In genomic region chr4:45765121-45765564, GRCm38 (mm10) we compare ENCODE assay signal across 10 mouse cellular contexts. TPM values are rescaled to one million over a fixed set of nuclear protein-coding genes. Genes with fewer than 3 reads are reported as not detected.
DNase-seq lines count a peak whose midpoint lies in the region; ATAC-seq lines count a peak whose summit lies in the region.
"Had no signal": no experiment of that assay in that cellular context is flagged by ENCODE, and none has a peak within 500 bp of the region (broad histone marks: within the 10 kb centered on the region; RNA-seq: fewer than 3 reads in every experiment).

No protein-coding gene starts in this region.

- peaks cover 79% of the 10 kb centered on the region for H3K4me1 ChIP-seq in heart, embryonic 13.5 days
- peaks cover 58% of the 10 kb centered on the region for H3K4me1 ChIP-seq in hindbrain, embryonic 12.5 days
- peaks cover 62% of the 10 kb centered on the region for H3K4me1 ChIP-seq in midbrain, embryonic 14.5 days (ENCODE audit: control insufficient read depth, insufficient read depth, low read length)

- no peaks in the 10 kb centered on the region for H3K36me3 ChIP-seq in heart, embryonic 13.5 days
- H3K36me3 ChIP-seq in hindbrain, embryonic 12.5 days, result no peaks in the 10 kb centered on the region
- no peaks in the 10 kb centered on the region for H3K36me3 ChIP-seq in midbrain, embryonic 14.5 days (ENCODE audit: control insufficient read depth, insufficient read depth, low read length)

- H3K4me2 ChIP-seq in heart, embryonic 13.5 days, result peak overlapping the region; percentile 62
- H3K4me2 ChIP-seq in hindbrain, embryonic 12.5 days (replicated peaks), result peak overlapping the region; percentile 40
- peak overlapping the region; percentile 45 for H3K4me2 ChIP-seq in midbrain, embryonic 14.5 days (ENCODE audit: low read length)

- H3K9me3 ChIP-seq in heart, embryonic 13.5 days, result no peaks in the 10 kb centered on the region
- H3K9me3 ChIP-seq in hindbrain, embryonic 12.5 days (replicated peaks), result 0 out of 2 replicates have a peak, but pooled peaks cover 2% of the 10 kb centered on the region
- H3K9me3 ChIP-seq in midbrain, embryonic 14.5 days (ENCODE audit: control insufficient read depth, low read length), result no peaks in the 10 kb centered on the region

- no peak overlapping the region for H3K4me3 ChIP-seq in heart, embryonic 13.5 days
- H3K4me3 ChIP-seq in hindbrain, embryonic 12.5 days, result no peak overlapping the region
- no peak overlapping the region for H3K4me3 ChIP-seq in midbrain, embryonic 14.5 days (replicated peaks; ENCODE audit: low read depth, low read length)
- H3K4me3 ChIP-seq: erythroblast, embryonic 14.5 days had no signal

- intact Hi-C loops in heart, postnatal 14 days (cut with DNase I), result loop anchor here (5.0 kb wide), 1 partner anchor 233 kb away; the partner anchor contains the start of gene Shb
- intact Hi-C loops in left cerebral cortex, postnatal 14 days (cut with DNase I), result no loop called here

- ATAC-seq in heart, embryonic 13.5 days (ENCODE audit: extremely low read depth, insufficient number of reproducible peaks, low FRiP score, low TSS enrichment), result no peak
- peak; percentile 36 for ATAC-seq in hindbrain, embryonic 12.5 days (ENCODE audit: low FRiP score)
- no peak for ATAC-seq in midbrain, embryonic 14.5 days (ENCODE audit: low FRiP score, low TSS enrichment)

- DNase-seq in heart, postnatal 14 days, result no peak
- peak; percentile 35 for DNase-seq in R1 (ENCODE audit: low read depth, low spot score)
- DNase-seq in midbrain, embryonic 14.5 days, result peak; percentile 64
- DNase-seq in ovary, postnatal 36 days (ENCODE audit: low spot score), result no peak
- no peak for DNase-seq in layer of hippocampus, postnatal 25 days (ENCODE audit: extremely low spot score in 1 of 2, low spot score in 1 of 2)
- no peak for DNase-seq in left cerebral cortex, postnatal 14 days (ENCODE audit: low spot score in 2 of 2)
- DNase-seq: kidney, postnatal 36 days had no signal

- peak overlapping the region; percentile 12 for H3K9ac ChIP-seq in heart, embryonic 13.5 days
- peak overlapping the region; percentile 47 for H3K9ac ChIP-seq in hindbrain, embryonic 12.5 days
- peak overlapping the region; percentile 36 for H3K9ac ChIP-seq in midbrain, embryonic 14.5 days (replicated peaks; ENCODE audit: low read length)

- H3K27ac ChIP-seq in heart, embryonic 13.5 days (replicated peaks), result no peak overlapping the region; the same call in 1 of the 2 replicates
- H3K27ac ChIP-seq in hindbrain, embryonic 12.5 days, result peak overlapping the region; percentile 87
- H3K27ac ChIP-seq in midbrain, embryonic 14.5 days (replicated peaks; ENCODE audit: low read depth, low read length), result peak overlapping the region; percentile 80

- WGBS in heart, embryonic 13.5 days, result 4% methylated on average over 16 of the region's 16 CpGs
- under 1% methylated on average over 16 of the region's 16 CpGs for WGBS in hindbrain, embryonic 12.5 days
- under 1% methylated on average over 16 of the region's 16 CpGs for WGBS in midbrain, embryonic 14.5 days

- peaks cover 42% of the 10 kb centered on the region for H3K27me3 ChIP-seq in heart, embryonic 13.5 days (replicated peaks)
- H3K27me3 ChIP-seq in hindbrain, embryonic 12.5 days, result peaks cover 29% of the 10 kb centered on the region
- H3K27me3 ChIP-seq in midbrain, embryonic 14.5 days (ENCODE audit: control insufficient read depth, insufficient read depth, low read length), result peaks cover 30% of the 10 kb centered on the region

RNA-seq across cellular contexts. Expression of gene Aldh1b1, which starts 33.7 kb away (rescaled TPM):
- polyA plus RNA-seq in heart, embryonic 13.5 days (2015; fragmentation: Nextera tagmentation; extraction: Ambion mirVana), result 121 and 130 TPM in 2 replicates
- 10 to 100 TPM; 30.2 to 31.6 TPM for total RNA-seq in heart, postnatal 14 days (2021)
- polyA plus RNA-seq in hindbrain, embryonic 12.5 days (2016; fragmentation: Nextera tagmentation; extraction: Ambion mirVana), result 7.4 and 7.6 TPM in 2 replicates
- polyA plus RNA-seq in midbrain, embryonic 14.5 days (2014; fragmentation: Nextera tagmentation; extraction: Ambion mirVana), result 14.7 and 15.2 TPM in 2 replicates
- 1 to 10 TPM; 9.2 to 9.9 TPM for total RNA-seq in layer of hippocampus, postnatal 25 days (2021)
- 10 to 100 TPM in 1 of 2 experiments, 1 to 10 TPM in 1; 9.6 to 10.5 TPM for total RNA-seq in left cerebral cortex, postnatal 14 days (2021)

Comparison
In these comparisons a context has a peak if more than half of its experiments do, and no peak if none do; other contexts are left out.
1. DNase-seq: peak in R1 (single experiment) and midbrain, embryonic 14.5 days (single experiment); none in heart, postnatal 14 days (0 of 2), ovary, postnatal 36 days (single experiment), layer of hippocampus, postnatal 25 days (0 of 2) and left cerebral cortex, postnatal 14 days (0 of 2).
2. Peak in every context shown above with its lines, with median percentiles within 50 percentile points of each other: H3K4me2 ChIP-seq and H3K9ac ChIP-seq.